Mouse (Mus musculus): Measurements from ENCODE around the gene Dio1.

DNA sequence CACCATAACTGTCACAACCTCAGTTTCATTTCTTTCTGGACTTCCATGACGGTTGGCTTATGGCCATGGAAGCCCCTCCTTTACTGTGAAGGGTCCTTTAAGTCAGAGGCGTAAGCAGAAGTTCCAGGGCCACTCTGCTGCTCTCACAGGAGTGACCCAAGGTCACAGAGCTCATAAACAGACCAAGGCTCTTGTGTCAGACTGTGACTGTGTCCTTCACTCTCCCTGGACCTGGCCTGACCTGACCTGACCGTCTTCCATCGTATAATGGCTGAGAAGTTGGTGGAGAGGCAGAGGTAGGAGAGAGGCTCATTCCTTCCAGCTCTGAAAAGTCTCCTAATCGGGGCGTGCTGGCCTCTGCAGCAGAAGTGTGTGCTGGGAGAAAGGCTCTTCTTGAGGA is 40.3 kb upstream of the Dio1 start:
- TF ChIP-seq USF1 (IDR thresholded peaks at IDR 0.05; ENCODE audit: low read depth, low read length) (no peak), HCFC1 (IDR thresholded peaks at IDR 0.05; ENCODE audit: low read depth, low read length) (no peak), CTCF (IDR thresholded peaks at IDR 0.05 in 2 of 3, conservative IDR thresholded peaks at IDR 0.05 in 1 of 3; ENCODE audit: control insufficient read depth in 1 of 3, insufficient read depth in 1 of 3, low read depth in 2 of 3, low read length in 3 of 3, poor library complexity in 1 of 3, severe bottlenecking in 1 of 3) (no peak), ZC3H11A (IDR thresholded peaks at IDR 0.05; ENCODE audit: low read depth, low read length) (no peak), TCF12 (IDR thresholded peaks at IDR 0.05; ENCODE audit: low read depth, low read length) (no peak), MXI1 (IDR thresholded peaks at IDR 0.05; ENCODE audit: low read depth, low read length) (no peak), RAD21 (IDR thresholded peaks at IDR 0.05; ENCODE audit: low read depth, low read length) (no peak), NELFE (IDR thresholded peaks at IDR 0.05; ENCODE audit: low read depth, low read length) (no peak), GABPA (IDR thresholded peaks at IDR 0.05; ENCODE audit: low read depth, low read length) (no peak), EP300 (IDR thresholded peaks at IDR 0.05; ENCODE audit: low read depth in 1 of 2, low read length in 2 of 2) (no peak), POLR2A (IDR thresholded peaks at IDR 0.05; ENCODE audit: control insufficient read depth in 1 of 2, insufficient read depth in 1 of 2, low read depth in 1 of 2, low read length in 2 of 2, poor library complexity in 1 of 2) (no peak)

All from MEL (cell line).